19 mouse cellular contexts compared by ENCODE assay signal in the genomic region with DNA sequence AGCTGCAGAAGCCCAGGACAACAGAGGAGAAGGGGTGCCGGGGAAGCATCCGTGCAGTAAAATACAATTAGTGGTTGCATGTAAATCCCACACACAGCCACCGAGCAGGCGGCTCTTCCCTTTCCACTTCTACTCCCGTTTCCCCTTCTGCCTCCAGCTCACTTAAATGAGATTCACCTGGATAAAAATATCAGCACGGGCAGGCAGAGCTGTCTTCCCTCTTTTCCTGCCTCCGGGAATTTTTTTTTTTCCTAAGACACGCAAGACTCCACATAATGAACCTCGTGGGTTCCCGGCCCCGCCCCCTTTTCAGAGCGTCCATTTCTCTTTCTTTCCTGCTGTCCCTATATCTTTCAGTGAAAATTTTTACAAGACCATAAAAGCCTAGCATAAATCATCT.
DNase-seq lines count a peak whose midpoint lies in the region; ATAC-seq and TF ChIP-seq lines count a peak whose summit lies in the region.
"Had no signal": no experiment of that assay in that cellular context is flagged by ENCODE, and none has a peak within 500 bp of the region (broad histone marks: within the 10 kb centered on the region; RNA-seq: fewer than 3 reads in every experiment).

No protein-coding gene starts in this region.

- H3K9ac ChIP-seq in midbrain, postnatal 0 days (replicated peaks; ENCODE audit: low read length, poor library complexity, severe bottlenecking) = no peak overlapping the region
- H3K9ac ChIP-seq: embryonic facial prominence, embryonic 12.5 days; forebrain, embryonic 13.5 days; forebrain, embryonic 15.5 days had no signal

- H3K9me3 ChIP-seq in midbrain, postnatal 0 days (ENCODE audit: low read length) = no peaks in the 10 kb centered on the region
- H3K9me3 ChIP-seq: embryonic facial prominence, embryonic 10.5 days; embryonic facial prominence, embryonic 12.5 days; forebrain, embryonic 13.5 days; forebrain, embryonic 15.5 days had no signal

- WGBS in olfactory bulb, adult 2 months = 53% methylated on average over 12 of the region's 12 CpGs
- 82% methylated on average over 12 of the region's 12 CpGs for WGBS in midbrain, postnatal 0 days

- H3K36me3 ChIP-seq in midbrain, postnatal 0 days (ENCODE audit: insufficient read depth, low read length) = peaks cover 5% of the 10 kb centered on the region
- H3K36me3 ChIP-seq: embryonic facial prominence, embryonic 10.5 days; embryonic facial prominence, embryonic 12.5 days; forebrain, embryonic 15.5 days had no signal

- H3K27me3 ChIP-seq in midbrain, postnatal 0 days (ENCODE audit: insufficient read depth, low read length) = no peaks in the 10 kb centered on the region
- H3K27me3 ChIP-seq: embryonic facial prominence, embryonic 12.5 days; forebrain, embryonic 13.5 days; forebrain, embryonic 15.5 days had no signal

- no peak for TF ChIP-seq CTCF in layer of hippocampus, adult 2 months (conservative IDR thresholded peaks at IDR 0.05)
- TF ChIP-seq CTCF in olfactory bulb, adult 2 months (IDR thresholded peaks at IDR 0.05; ENCODE audit: insufficient read depth, low read depth, low read length) = no peak
- no peak for TF ChIP-seq CTCF in midbrain, postnatal 0 days (IDR thresholded peaks at IDR 0.05)

- peak; percentile 35 for DNase-seq in heart, adult 11 months
- DNase-seq in heart, postnatal 10 days = no peak
- no peak for DNase-seq in layer of hippocampus, adult 2 months (ENCODE audit: low spot score in 2 of 2)
- DNase-seq in layer of hippocampus, adult 9-10 months (ENCODE audit: low spot score) = no peak
- DNase-seq in brain, adult 2 months (ENCODE audit: low read depth, low spot score) = peak; percentile 65
- DNase-seq in midbrain, postnatal 0 days (ENCODE audit: low spot score) = no peak
- DNase-seq: adrenal gland, adult 2 months; adrenal gland, postnatal 10 days; adrenal gland, postnatal 25 days; cerebellum, adult 11-12 months; cerebellum, adult 2 months; cerebellum, adult 9-10 months; cerebellum, postnatal 10 days; cerebellum, postnatal 25 days had no signal

- peaks cover 18% of the 10 kb centered on the region for H3K4me1 ChIP-seq in olfactory bulb, adult 2 months (ENCODE audit: control insufficient read depth, insufficient read depth, low read length)
- no peaks in the 10 kb centered on the region for H3K4me1 ChIP-seq in midbrain, postnatal 0 days (ENCODE audit: insufficient read depth, low read length)
- H3K4me1 ChIP-seq: forebrain, embryonic 13.5 days had no signal

- no peak overlapping the region for H3K4me3 ChIP-seq in layer of hippocampus, adult 2 months
- H3K4me3 ChIP-seq in olfactory bulb, adult 2 months (ENCODE audit: insufficient read depth, low read depth, low read length) = no peak overlapping the region
- H3K4me3 ChIP-seq in midbrain, postnatal 0 days (ENCODE audit: low read depth, low read length) = no peak overlapping the region
- H3K4me3 ChIP-seq: embryonic facial prominence, embryonic 10.5 days; embryonic facial prominence, embryonic 12.5 days; forebrain, embryonic 13.5 days; forebrain, embryonic 15.5 days had no signal

- no peak for ATAC-seq in midbrain, postnatal 0 days (ENCODE audit: low FRiP score)
- ATAC-seq: forebrain, embryonic 13.5 days; forebrain, embryonic 15.5 days had no signal

- no peak for TF ChIP-seq POLR2A in olfactory bulb, adult 2 months (IDR thresholded peaks at IDR 0.05; ENCODE audit: insufficient read depth, low read depth, low read length)

- intact Hi-C loops in heart, postnatal 10 days (cut with DNase I) = no loop called here

- H3K4me2 ChIP-seq in midbrain, postnatal 0 days (ENCODE audit: low read depth, low read length, poor library complexity, severe bottlenecking) = no peak overlapping the region
- H3K4me2 ChIP-seq: embryonic facial prominence, embryonic 12.5 days; forebrain, embryonic 13.5 days; forebrain, embryonic 15.5 days had no signal

- peak overlapping the region; percentile 53; the same call in 1 of the 2 replicates for H3K27ac ChIP-seq in layer of hippocampus, adult 2 months
- peak overlapping the region; percentile 67 for H3K27ac ChIP-seq in olfactory bulb, adult 2 months (ENCODE audit: insufficient read depth, low read depth, low read length)
- no peak overlapping the region for H3K27ac ChIP-seq in midbrain, postnatal 0 days (ENCODE audit: low read depth, low read length)
- H3K27ac ChIP-seq: embryonic facial prominence, embryonic 10.5 days; embryonic facial prominence, embryonic 12.5 days; forebrain, embryonic 13.5 days; forebrain, embryonic 15.5 days had no signal

Comparison
In these comparisons a context has a peak if more than half of its experiments do, and no peak if none do; other contexts are left out.
1. DNase-seq: peak in heart, adult 11 months (single experiment) and brain, adult 2 months (single experiment); none in heart, postnatal 10 days (0 of 2), layer of hippocampus, adult 2 months (0 of 2), layer of hippocampus, adult 9-10 months (single experiment) and midbrain, postnatal 0 days (single experiment).